Mouse (Mus musculus) layer of hippocampus, postnatal 25 days (tissue): ENCODE measurements at regions not wholly inside any gene's neighbourhood (a gene's known extent, or its start where the extent isn't known, plus 50 kb on each side); places are given as distances from the start of the nearest gene placed in this dataset.

Experiments
- DNase-seq, 2 experiments: peaks; one replicate each; pipeline ENCODE4 v3.0.0; 2022; ENCODE audit warnings: mixed read lengths in 2 of 2, low spot score in 1 of 2; ENCODE audit errors: extremely low spot score in 1 of 2

DNA sequence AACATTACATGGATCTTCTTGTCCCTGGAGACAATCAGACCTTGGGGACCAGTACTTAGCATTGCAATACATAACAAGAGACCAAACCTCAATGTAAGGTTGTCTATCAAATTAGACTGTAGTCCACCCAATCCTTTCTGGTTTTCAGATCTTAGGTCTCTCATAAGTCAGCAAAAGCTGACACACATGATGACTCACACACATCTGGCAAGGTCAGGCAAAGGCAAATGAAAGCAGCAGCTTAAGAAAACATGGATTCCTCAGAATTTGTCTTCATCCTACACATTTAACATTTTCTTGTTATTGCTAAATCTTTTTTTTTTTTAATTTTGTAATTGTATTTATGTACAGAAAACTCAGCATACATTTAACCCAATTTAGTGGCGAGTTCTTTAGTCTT lies 52.0 kb downstream of the Gm11983 start:
- DNase-seq, result no peak

GRCm38 (mm10) chr11:6782826-6783225 lies 54.6 kb downstream of the Gm11983 start:
- DNase-seq, result no peak

DNA sequence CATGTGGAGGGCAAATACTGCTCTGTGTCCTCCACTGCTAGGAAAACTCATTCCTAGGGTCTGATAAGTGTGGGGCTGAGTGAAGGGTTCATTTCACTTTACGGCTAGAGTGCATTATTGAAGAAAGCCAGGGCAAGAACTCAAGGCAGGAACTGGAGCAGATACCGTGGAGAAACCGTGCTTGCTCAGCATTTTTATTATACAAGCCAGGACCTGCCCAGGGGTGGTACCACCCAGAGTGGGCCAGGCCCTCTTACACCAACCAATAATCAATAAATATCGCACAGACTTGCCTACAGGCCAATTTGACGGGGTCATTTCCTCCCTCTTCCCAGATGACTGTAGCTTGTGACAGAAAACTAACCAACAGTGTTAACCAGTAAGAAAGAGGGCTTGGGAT lies 57.7 kb downstream of the Gm11983 start:
- DNase-seq, result no peak

- no peak for DNase-seq
Observed at GRCm38 (mm10) chr11:6778596-6779360, 58.7 kb downstream of the Gm11983 start.

- DNase-seq, result no peak
Observed at GRCm38 (mm10) chr11:6777566-6777965, 59.9 kb downstream of the Gm11983 start.

GRCm38 (mm10) chr11:6774656-6775055 lies 62.8 kb downstream of the Gm11983 start:
- no peak for DNase-seq

GRCm38 (mm10) chr11:6773951-6774350 lies 63.5 kb downstream of the Gm11983 start:
- DNase-seq, result no peak

- DNase-seq, result no peak
Observed at GRCm38 (mm10) chr11:6773364-6773763, 64.1 kb downstream of the Gm11983 start.

DNA sequence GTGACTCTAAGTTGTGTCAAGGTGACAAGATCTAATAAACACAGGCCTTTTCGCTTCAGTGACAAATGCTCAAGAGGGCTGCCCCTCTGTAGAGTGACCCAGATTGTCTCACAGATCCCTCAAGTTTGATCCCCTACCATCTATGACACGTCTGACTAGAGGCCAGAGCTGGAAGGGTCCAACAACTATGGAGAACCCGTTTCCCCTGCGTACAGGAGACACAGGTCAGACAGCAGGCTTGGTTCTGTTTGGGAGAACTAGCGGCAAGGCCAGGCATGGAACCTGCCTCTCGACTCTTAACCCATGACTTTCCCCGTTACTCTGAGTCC lies 68.1 kb downstream of the Gm11983 start:
- DNase-seq, result no peak

GRCm38 (mm10) chr11:6768599-6769436 lies 68.6 kb downstream of the Gm11983 start:
- peak; percentile 81 to 95 for DNase-seq

GRCm38 (mm10) chr11:6766725-6767124 lies 70.7 kb downstream of the Gm11983 start:
- no peak for DNase-seq

DNA sequence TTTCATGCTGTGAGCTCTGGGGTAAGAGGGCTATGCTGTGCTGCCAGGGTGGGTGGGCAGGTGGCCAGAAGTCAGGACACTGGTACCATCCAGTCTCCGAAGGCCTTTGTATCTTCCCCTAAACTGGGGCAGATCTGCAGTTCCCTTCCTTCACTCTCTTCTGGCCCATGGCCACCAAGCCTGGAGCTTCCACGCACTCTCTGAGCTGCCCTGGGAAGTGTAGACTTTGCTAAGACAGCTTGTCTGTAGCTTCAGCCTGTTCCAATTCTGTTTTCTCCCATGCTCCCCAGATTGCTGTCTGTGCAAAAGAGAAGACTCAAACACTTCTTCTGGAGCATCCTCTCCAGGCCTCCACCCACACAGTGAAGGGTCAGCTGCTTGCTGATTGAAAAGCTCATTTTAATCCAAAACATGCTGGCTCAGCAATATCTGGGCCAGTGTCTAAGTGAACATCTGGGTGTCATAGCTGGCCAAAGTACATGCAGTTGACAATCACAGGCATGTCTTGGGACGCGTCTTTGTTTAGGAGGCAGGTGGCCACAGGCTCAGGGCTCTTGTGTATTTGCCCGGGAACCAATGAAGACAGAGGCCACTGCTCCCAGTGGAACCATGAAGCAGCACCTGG lies 72.0 kb downstream of the Gm11983 start:
- no peak for DNase-seq

DNA sequence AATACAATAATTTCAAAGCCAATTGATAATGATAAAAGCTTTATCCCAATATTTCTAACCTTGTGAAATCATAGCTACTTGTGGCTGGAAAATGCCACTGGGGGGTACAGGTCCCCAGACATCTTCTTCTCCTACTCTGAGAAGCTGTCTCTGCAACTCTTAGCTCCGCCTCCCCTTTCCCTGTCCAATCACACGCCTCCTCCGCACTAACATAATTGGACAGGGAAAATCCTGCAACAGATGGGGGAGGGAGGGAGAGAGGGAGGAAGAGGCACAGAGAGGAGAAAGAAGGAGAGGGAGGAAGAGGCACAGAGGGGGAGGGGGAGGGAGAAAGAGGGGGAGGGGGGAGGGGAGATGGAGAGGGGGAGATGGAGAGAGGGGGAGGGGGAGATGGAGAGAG lies 73.3 kb downstream of the Gm11983 start:
- DNase-seq, result no peak

GRCm38 (mm10) chr11:6763001-6763400 lies 74.5 kb downstream of the Gm11983 start:
- no peak for DNase-seq

DNA sequence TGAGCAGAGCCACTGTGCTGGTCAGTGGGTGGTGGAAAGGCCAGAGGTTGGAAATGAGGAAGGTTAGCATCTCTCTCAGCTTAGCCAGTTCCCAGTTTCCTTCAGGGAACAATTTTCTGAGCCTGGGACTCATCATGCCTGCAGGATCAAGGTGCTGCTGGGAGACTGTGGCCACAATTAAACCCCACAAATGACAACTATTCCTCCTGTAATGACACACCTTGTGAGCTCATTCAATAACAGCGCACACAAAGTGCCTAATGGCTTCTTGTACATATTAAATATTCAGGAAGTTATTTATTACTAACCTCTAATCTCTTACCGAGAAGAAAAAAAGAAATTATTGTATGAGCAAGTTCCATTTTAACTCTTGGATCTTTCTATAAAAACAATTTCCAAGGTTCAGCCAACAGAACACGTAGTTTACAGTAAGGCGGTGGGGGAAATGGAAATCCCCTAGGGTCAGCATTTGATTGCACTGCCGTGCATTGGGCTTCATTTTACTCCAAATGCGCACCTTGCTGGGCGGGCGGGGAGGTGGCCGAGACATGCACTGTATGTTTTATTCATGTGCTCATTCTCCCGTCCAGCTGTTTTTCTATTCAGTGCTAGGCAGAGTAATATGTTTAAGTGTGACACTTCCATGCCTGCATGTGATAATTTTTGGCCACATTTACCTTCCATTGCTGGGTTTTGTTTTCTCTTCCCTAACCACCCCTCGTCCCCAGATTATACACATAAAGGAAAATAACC lies 75.4 kb downstream of the Gm11983 start:
- DNase-seq, result no peak

- DNase-seq, result no peak
Observed at GRCm38 (mm10) chr11:6759578-6759977, 77.9 kb downstream of the Gm11983 start.

- no peak for DNase-seq
Observed at GRCm38 (mm10) chr11:6739439-6739838, 81.1 kb downstream of the Ramp3 start.

DNA sequence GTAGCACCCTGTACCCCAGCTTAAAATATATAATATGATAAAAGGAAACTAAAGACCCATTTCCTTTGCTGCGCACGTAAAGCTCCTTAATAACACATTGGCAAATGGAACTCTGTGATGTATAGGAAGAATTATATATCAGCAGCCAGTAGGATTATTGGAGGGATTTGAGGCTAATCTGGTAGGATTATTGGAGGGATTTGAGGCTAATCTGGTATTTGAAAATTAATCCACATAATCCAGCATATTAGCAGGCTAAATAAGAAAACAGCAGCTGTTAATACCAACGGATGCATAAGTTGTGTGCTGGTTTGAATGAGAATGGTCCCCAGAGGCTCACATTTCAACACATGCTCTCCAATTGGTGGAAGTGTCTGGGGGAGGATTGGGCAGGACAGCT lies 80.3 kb downstream of the Ramp3 start:
- no peak for DNase-seq

GRCm38 (mm10) chr11:6738163-6738562 lies 79.8 kb downstream of the Ramp3 start:
- no peak for DNase-seq

- no peak for DNase-seq
Observed at GRCm38 (mm10) chr11:6734746-6735430, 76.6 kb downstream of the Ramp3 start.
